Mouse (Mus musculus): ENCODE data around the gene Commd2.

DNA sequence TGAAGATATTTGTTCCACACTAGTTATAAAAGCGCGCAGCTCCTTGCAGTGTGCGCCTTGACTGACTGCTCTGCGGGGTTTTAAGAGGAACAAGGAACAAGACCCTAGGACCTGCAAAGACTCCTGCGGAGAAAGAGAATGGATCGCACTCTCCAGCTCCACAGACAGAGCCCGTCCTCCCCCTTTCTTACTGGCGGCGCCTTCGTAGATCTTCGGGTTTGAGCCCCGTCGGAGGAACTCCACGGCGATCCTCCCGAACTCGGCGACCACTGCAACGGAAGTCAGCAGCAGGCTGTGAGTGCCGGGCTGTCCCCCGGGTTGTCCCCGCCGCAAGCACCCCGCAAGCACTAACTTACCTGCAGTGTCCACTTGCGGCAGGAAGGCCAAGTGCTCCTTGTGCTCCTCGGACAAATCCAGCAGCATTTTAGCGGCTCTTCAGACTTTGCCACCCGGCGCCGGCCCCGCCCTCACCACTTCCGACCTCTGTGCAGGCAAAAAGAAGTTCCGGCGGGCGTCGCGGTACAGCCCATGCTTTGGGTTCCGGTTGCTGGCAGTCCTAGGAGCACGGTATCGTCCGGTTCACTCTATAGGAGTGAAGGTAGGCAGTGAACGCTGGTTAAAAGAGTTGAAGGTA is at the start of gene Commd2:
- no peak for TF ChIP-seq CTCF (conservative IDR thresholded peaks at IDR 0.05; ENCODE audit: insufficient read depth, insufficient read length, low read depth, low read length)
- TF ChIP-seq POLR2A (IDR thresholded peaks at IDR 0.05; ENCODE audit: low read depth, low read length), result peak; percentile 56

Data from kidney, adult 2 months (tissue).